Mouse (Mus musculus) heart, embryonic 10.5 days (tissue): Measurements from ENCODE around the gene Tmem63c. TPM values are rescaled to one million over a fixed set of nuclear protein-coding genes. Genes with fewer than 3 reads are reported as not detected.

Experiments
- DNase-seq: peaks from one replicate; pipeline ENCODE4 v3.0.0-alpha.2; 2017; ENCODE audit warnings: low spot score
- H3K27ac ChIP-seq: fragments of 300-500 bp; sonication (generic); 2 replicates; pipeline ENCODE4 v1.5.1; 2016; ENCODE audit warnings: mild to moderate bottlenecking
- H3K27me3 ChIP-seq: fragments of 300-500 bp; sonication (generic); 2 replicates; pipeline ENCODE4 v1.6.1; 2016; ENCODE audit warnings: mild to moderate bottlenecking; ENCODE audit not compliant: poor library complexity, insufficient read depth, severe bottlenecking
- H3K36me3 ChIP-seq: fragments of 300-500 bp; sonication (generic); 2 replicates; pipeline ENCODE4 v1.6.1; 2016; ENCODE audit warnings: mild to moderate bottlenecking, moderate library complexity
- H3K4me1 ChIP-seq: fragments of 300-500 bp; sonication (generic); 2 replicates; pipeline ENCODE4 v1.6.1; 2016; ENCODE audit warnings: mild to moderate bottlenecking
- H3K4me3 ChIP-seq: fragments of 300-500 bp; sonication (generic); 2 replicates; pipeline ENCODE4 v1.5.1; 2016; ENCODE audit warnings: mild to moderate bottlenecking, moderate library complexity
- H3K9me3 ChIP-seq: fragments of 300-500 bp; sonication (generic); 2 replicates; pipeline ENCODE4 v1.6.1; 2016; ENCODE audit warnings: mild to moderate bottlenecking, moderate library complexity
- WGBS: fragments of 180-500 bp; shearing (Covaris S2); methylation state at CpG from one replicate; pipeline ENCODE4 v1.1.7; 2016; 5-methylcytosine and 5-hydroxymethylcytosine counted together
- polyA plus RNA-seq: library from polyadenylated mRNA; unstranded; fragments of >200 nt; fragmentation: Nextera tagmentation; extraction: Ambion mirVana; gene quantifications from 2 replicates; pipeline ENCODE4 v1.2.1, GENCODE M21; 2016

Tmem63c gene
- polyA plus RNA-seq, 1 experiment from 2014 or later, result 0.10 TPM

DNA sequence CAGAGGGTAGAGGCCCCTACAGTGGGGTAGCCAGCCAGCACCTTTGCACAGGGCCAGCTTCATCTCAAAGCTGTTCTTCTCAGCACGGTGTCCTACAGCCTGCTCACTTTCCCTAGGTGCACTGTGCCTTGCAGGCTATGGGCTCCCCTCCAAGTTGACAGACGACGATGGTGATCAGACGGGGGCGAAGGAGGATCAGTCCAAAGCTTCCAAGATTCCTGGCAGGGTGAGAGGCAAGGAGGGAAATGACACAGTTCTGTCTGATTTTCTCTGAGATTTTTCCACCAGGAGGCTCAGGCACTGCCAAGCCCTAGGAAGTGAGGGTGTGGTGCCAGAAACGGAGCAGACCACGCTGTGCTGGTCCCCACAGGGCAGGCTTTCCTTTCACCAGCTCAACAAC is 19.7 kb downstream of the Tmem63c start:
- Histone ChIP-seq H3K27me3 (no peaks in the 10 kb centered on the region), H3K4me3 (no peak overlapping the region), H3K9me3 (no peaks in the 10 kb centered on the region), H3K4me1 (no peaks in the 10 kb centered on the region), H3K27ac (no peak overlapping the region), H3K36me3 (no peaks in the 10 kb centered on the region)
- WGBS, result 76% methylated on average over 7 of the region's 7 CpGs
- no peak for DNase-seq

DNA sequence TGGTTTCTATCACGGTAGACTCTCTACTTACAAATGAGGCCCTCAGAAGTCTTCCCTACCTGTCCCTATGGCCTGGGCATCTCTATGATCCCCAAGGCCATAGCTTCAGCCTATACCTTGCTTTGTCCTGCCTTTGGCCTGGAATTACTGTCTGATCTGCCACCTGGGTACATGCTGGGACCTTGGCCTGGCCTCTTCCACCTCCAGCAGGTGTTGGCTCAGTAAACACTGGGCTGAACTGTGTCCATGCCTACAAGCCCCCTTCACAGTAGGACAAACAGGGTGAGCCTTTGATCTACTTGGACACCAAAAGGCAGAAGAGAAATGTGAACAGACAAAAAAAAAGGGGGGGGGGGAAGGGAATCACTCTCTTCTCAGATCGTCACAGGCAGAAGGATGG is 21.3 kb downstream of the Tmem63c start:
- H3K27me3 ChIP-seq, result 0 out of 2 replicates have a peak, but pooled peaks cover 5% of the 10 kb centered on the region
- 82% methylated on average over 2 of the region's 2 CpGs for WGBS

DNA sequence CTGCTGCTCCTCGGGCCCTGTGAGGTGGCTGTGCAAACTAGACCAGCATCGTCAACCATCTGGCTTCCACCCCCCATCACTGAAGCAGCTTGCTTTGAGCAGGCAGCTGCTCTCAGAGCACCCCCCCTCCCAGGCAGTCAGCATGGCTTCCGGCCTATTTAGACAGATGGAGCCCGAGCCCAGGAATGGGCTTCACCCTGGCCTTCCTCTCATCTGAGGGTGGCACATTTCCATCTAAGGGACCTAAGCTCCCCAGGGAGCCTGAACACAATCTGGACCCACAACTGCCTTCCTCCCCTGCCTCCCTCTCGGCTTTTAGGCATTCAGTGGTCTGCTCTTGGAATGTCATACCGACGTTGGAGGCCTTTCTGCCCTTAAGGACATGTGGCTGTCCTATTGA is 22.1 kb downstream of the Tmem63c start:
- WGBS, result 73% methylated on average over 7 of the region's 7 CpGs
- no peak for DNase-seq
- Histone ChIP-seq H3K27ac (no peak overlapping the region), H3K36me3 (no peaks in the 10 kb centered on the region), H3K9me3 (no peaks in the 10 kb centered on the region), H3K4me1 (no peaks in the 10 kb centered on the region), H3K27me3 (0 out of 2 replicates have a peak, but pooled peaks cover 6% of the 10 kb centered on the region), H3K4me3 (no peak overlapping the region)

More for the DNA sequence above, 21.3 kb downstream of the Tmem63c start:
- Histone ChIP-seq H3K27ac (no peak overlapping the region), H3K9me3 (no peaks in the 10 kb centered on the region), H3K36me3 (no peaks in the 10 kb centered on the region), H3K4me3 (no peak overlapping the region), H3K4me1 (no peaks in the 10 kb centered on the region)
- DNase-seq, result no peak

DNA sequence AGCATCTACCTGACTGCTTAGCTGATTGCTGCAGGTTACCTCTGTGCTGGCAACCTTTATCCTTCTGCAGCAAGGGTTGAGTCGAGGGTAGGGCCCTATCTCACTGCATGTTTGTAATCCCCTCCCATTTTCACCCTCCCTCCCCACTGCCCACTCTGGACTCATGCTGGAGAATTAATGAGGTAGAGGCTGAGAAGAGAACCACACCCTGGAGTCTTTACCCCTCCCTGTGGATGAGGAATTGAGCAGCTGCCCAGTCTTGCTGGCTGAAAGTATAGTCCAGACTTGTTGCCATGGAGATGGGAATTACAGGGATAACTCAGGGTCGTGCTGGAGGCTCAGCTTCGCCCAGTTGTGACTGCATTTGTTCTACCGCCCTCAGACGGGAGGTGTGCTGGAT is 23.6 kb downstream of the Tmem63c start:
- no peak overlapping the region for H3K4me3 ChIP-seq
- H3K27ac ChIP-seq, result no peak overlapping the region
- H3K4me1 ChIP-seq, result no peaks in the 10 kb centered on the region
- H3K9me3 ChIP-seq, result no peaks in the 10 kb centered on the region
- no peak for DNase-seq
- H3K36me3 ChIP-seq, result no peaks in the 10 kb centered on the region
- WGBS, result 34% methylated on average over 5 of the region's 5 CpGs
- H3K27me3 ChIP-seq, result peaks cover 10% of the 10 kb centered on the region; the same call in 1 of the 2 replicates

DNA sequence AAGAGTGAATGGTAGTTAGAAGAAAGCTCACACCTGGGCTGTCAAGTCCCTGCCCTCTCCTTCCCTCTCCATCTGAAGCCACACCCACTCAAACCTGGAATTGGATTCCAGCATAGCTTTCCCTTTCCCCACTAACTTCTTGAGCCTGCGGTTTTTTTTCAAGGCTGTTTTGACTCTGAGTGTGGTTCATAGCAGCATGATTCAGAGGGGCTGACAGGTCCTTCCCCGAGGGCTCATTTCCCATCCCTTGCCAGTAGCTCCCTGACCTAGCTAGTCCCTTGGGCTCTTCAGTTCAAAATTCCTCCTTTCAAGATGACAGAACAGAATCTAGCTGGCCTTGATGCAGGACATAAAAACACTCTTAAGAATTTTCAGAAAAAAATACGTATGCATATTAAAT is 26.4 kb downstream of the Tmem63c start:
- no peaks in the 10 kb centered on the region for H3K36me3 ChIP-seq
- H3K9me3 ChIP-seq, result no peaks in the 10 kb centered on the region
- no peak overlapping the region for H3K4me3 ChIP-seq
- DNase-seq, result no peak
- no peaks in the 10 kb centered on the region for H3K4me1 ChIP-seq
- peaks cover 10% of the 10 kb centered on the region; the same call in 1 of the 2 replicates for H3K27me3 ChIP-seq
- WGBS, result 47% methylated on average over 3 of the region's 3 CpGs
- H3K27ac ChIP-seq, result no peak overlapping the region

DNA sequence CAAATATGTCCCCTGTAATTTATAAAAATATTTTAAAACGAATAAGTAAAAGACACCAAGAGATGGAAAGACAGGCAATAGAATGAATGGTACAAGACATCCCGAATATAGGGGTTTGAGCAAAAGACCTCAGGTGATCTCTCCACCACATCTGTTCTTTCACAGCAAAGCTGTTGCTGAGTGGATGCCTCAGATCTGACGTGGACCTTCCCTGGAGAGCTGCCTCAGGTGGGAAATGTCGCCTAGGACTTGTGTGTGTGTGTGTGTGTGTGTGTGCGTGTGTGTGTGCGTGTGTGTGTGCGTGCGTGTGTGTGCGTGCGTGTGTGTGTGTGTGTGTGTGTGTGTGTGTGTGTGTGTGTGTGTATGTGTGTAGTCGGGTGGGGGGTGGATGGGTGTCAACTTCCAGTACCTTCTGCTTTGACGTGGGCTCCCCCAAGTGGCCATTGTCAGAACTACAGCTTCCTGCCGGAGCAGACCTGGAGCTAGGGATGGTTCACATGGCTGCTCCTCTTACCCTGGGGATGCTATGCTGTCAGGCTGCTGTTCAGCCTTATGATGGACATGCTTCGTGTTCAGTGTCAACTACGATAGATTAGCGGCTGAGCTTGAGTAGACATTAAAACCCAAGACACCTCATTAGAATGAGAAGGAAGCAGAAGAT is 31.7 kb downstream of the Tmem63c start:
- WGBS, result 30% methylated on average over 10 of the region's 16 CpGs
- peaks cover 41% of the 10 kb centered on the region for H3K27me3 ChIP-seq
- H3K9me3 ChIP-seq, result no peaks in the 10 kb centered on the region
- H3K36me3 ChIP-seq, result no peaks in the 10 kb centered on the region
- no peak overlapping the region for H3K27ac ChIP-seq
- DNase-seq, result peak; percentile 84
- H3K4me3 ChIP-seq, result no peak overlapping the region
- H3K4me1 ChIP-seq, result no peaks in the 10 kb centered on the region

DNA sequence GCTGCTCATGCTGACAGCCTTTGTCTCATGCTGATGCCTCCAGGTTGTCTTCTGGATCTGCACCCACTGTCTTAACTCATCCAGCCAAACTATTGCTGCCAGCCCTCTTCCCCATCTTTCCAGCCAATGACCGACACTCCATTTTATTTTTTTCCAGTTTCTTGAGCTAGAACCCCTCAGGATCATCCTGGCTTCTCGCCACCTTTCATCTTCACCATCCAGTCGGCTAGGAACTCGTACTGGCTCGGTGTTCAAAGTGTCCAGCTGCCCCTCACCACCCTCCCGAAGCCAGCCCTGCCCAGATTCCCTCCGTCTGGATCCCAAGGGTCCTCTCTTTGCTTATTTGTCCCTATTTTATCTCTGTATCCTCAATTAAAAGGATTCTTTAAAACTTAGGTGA is 33.7 kb downstream of the Tmem63c start:
- no peaks in the 10 kb centered on the region for H3K4me1 ChIP-seq
- H3K27me3 ChIP-seq, result peaks cover 39% of the 10 kb centered on the region
- no peak overlapping the region for H3K4me3 ChIP-seq
- no peak overlapping the region for H3K27ac ChIP-seq
- no peaks in the 10 kb centered on the region for H3K9me3 ChIP-seq
- 71% methylated on average over 7 of the region's 7 CpGs for WGBS
- DNase-seq, result no peak
- no peaks in the 10 kb centered on the region for H3K36me3 ChIP-seq

DNA sequence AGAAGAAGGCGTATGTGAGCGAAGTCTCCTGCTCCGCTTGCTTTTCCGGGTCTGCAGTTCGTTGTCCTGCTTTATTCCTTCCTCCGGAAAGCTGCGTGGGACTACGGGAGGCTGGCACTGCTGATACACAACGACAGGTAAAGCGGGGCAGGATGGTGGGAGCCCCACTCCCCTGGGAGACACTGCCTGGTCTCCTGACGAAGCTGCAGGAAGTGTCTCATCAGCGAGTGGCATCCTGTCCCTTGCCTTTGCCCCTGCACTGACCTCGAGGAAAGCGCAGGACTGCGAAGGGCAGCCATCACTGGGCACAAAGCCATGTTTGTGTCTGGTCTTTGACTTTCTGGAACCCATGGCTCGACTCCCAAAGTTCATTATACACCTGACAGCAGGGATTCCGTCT is 35.9 kb downstream of the Tmem63c start:
- Histone ChIP-seq H3K4me1 (no peaks in the 10 kb centered on the region), H3K36me3 (no peaks in the 10 kb centered on the region), H3K27ac (no peak overlapping the region), H3K4me3 (no peak overlapping the region), H3K9me3 (no peaks in the 10 kb centered on the region), H3K27me3 (peaks cover 39% of the 10 kb centered on the region)
- no peak for DNase-seq
- 67% methylated on average over 17 of the region's 17 CpGs for WGBS

DNA sequence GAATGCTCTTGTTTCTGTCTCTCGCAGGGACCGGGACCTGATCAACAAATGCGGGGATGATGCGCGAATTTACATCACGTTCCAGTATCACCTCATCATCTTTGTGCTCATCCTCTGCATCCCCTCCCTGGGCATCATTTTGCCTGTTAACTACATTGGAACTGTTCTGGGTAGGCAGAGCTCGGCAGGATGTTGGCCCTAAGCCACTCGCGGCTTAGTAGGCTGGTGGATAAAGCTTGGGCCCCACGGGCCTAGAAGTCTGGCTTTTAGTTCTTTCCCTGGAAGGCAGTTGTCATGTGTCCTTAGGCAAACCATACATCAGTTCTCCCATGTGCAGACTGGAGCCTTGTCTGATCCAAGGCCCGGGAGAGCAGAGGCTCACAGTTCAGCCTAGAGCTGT is 44.3 kb downstream of the Tmem63c start:
- no peaks in the 10 kb centered on the region for H3K9me3 ChIP-seq
- no peak overlapping the region for H3K27ac ChIP-seq
- DNase-seq, result no peak
- WGBS, result 88% methylated on average over 11 of the region's 11 CpGs
- H3K4me1 ChIP-seq, result no peaks in the 10 kb centered on the region
- no peaks in the 10 kb centered on the region for H3K36me3 ChIP-seq
- no peaks in the 10 kb centered on the region for H3K27me3 ChIP-seq
- H3K4me3 ChIP-seq, result no peak overlapping the region

DNA sequence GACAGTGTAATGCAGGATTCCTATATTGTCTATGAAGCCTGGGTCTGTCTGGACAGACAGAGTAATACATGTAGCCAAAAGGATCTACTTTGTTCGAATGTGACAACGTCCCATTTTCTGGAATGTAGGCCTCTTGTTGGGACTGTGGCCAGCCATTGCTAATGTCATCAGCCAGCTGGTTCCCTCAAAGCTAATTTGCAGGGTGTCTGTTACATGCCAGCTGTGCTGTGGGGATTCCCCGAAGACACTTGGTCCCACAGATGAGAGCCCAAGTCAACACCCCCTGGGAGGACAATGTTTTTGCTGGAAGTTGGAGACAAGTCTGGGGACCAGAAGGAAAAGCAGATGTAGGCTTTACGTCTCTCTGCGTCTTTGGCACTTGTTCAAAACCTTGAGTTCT is 45.3 kb downstream of the Tmem63c start:
- Histone ChIP-seq H3K27me3 (no peaks in the 10 kb centered on the region), H3K9me3 (no peaks in the 10 kb centered on the region), H3K36me3 (no peaks in the 10 kb centered on the region), H3K4me1 (no peaks in the 10 kb centered on the region), H3K4me3 (no peak overlapping the region), H3K27ac (no peak overlapping the region)
- no peak for DNase-seq
- 85% methylated on average over 5 of the region's 5 CpGs for WGBS

DNA sequence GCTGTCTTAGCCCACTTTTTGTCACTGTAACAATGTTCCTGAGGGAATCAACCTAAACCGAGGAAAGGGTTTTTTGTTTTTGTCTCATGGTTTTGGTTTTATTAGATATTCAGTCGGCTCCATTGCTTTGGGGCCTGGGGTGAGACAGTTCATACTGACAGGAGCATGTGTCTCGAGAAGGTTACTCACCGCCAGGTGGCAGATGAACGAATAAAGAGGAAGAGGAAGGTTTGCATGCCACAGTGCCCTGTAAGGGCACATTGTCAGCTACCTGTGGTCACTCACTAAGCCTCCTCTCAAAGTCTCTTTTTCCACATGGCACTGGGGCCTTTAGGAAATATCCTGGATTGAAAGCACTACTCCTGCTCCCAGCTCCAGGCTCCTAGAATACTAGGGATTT is 49.4 kb downstream of the Tmem63c start:
- 72% methylated on average over 5 of the region's 5 CpGs for WGBS
- Histone ChIP-seq H3K27me3 (no peaks in the 10 kb centered on the region), H3K9me3 (no peaks in the 10 kb centered on the region), H3K36me3 (no peaks in the 10 kb centered on the region), H3K4me3 (no peak overlapping the region), H3K4me1 (no peaks in the 10 kb centered on the region), H3K27ac (no peak overlapping the region)
- DNase-seq, result no peak

DNA sequence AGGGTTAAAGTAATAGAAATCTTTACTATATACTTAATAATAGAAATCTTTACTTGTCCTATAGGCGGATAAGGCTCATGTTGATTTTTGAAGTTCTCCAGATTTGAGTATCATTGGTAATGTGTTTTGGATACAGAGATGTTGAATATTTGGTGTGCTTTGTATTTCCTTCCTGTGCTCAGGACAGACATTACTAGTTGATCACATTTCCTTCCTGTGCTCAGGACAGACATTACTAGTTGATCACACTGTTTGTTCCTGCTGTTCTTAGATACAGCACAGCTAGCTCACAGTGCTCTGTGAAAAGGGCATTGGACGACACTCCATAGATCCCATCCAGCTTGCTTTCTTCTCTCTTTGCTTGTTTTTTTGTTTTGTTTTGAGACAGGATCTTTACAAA is 55.5 kb downstream of the Tmem63c start:
- H3K36me3 ChIP-seq, result no peaks in the 10 kb centered on the region
- no peak overlapping the region for H3K27ac ChIP-seq
- no peaks in the 10 kb centered on the region for H3K4me1 ChIP-seq
- no peak for DNase-seq
- peaks cover 2% of the 10 kb centered on the region; the same call in 1 of the 2 replicates for H3K27me3 ChIP-seq
- 86% methylated on average over 2 of the region's 2 CpGs for WGBS
- H3K4me3 ChIP-seq, result no peak overlapping the region
- H3K9me3 ChIP-seq, result no peaks in the 10 kb centered on the region

DNA sequence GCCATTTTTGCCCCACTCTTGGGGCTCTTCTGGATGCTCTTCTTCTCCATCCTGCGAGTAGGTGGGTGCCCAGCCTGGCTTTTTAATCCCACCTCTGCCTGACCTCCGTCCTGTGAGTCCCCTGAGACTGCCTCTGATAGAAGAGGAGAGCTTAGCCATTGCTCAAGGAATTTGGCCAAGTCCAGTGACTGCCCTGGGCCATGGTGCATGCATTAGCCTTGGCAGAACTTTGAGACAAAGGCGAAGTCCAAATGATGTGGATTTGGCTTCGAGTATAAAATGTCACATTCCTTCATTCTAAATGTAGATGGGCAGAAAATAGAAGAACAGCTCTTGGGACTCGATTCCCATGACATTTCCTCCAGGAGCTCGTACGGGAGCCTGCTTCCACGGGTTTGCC is 61.7 kb downstream of the Tmem63c start:
- no peak overlapping the region for H3K27ac ChIP-seq
- no peaks in the 10 kb centered on the region for H3K9me3 ChIP-seq
- peaks cover 13% of the 10 kb centered on the region; the same call in 1 of the 2 replicates for H3K27me3 ChIP-seq
- no peaks in the 10 kb centered on the region for H3K36me3 ChIP-seq
- DNase-seq, result no peak
- H3K4me1 ChIP-seq, result no peaks in the 10 kb centered on the region
- no peak overlapping the region for H3K4me3 ChIP-seq
- 81% methylated on average over 8 of the region's 8 CpGs for WGBS

DNA sequence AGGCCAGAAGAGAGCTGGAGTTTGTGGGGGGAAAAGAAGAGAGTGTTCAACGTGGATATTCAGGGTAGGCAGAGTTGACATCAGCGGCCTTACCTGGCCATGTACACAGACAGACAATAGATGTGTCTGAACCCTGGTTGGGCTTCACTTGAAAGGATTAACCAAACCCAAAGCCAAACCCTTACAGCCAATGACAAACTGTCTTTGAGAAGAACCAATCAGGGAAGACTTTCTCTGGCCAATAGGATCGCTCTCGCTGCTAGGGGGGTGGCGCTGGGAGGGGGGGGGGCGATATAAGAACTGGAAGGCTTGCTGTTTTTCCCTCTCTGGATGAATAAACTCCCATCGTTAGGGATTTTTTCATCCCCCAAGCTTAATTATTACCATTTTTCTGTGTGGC is 66.1 kb downstream of the Tmem63c start:
- Histone ChIP-seq H3K36me3 (no peaks in the 10 kb centered on the region), H3K27me3 (peaks cover 14% of the 10 kb centered on the region; the same call in 1 of the 2 replicates), H3K4me3 (no peak overlapping the region), H3K9me3 (no peaks in the 10 kb centered on the region), H3K4me1 (peaks cover 27% of the 10 kb centered on the region), H3K27ac (no peak overlapping the region)
- 55% methylated on average over 7 of the region's 7 CpGs for WGBS
- no peak for DNase-seq
